Mouse (Mus musculus): ENCODE measurements around the gene Rab1b.
A peak's percentile ranks its signal among the peaks of the same experiment; 100 is the strongest.
"Not testable (repeated sequence)": the region's sequence is repeated elsewhere in the genome, so short reads cannot be mapped to it uniquely, and the experiment has no call there.

Gene Rab1b

DNA sequence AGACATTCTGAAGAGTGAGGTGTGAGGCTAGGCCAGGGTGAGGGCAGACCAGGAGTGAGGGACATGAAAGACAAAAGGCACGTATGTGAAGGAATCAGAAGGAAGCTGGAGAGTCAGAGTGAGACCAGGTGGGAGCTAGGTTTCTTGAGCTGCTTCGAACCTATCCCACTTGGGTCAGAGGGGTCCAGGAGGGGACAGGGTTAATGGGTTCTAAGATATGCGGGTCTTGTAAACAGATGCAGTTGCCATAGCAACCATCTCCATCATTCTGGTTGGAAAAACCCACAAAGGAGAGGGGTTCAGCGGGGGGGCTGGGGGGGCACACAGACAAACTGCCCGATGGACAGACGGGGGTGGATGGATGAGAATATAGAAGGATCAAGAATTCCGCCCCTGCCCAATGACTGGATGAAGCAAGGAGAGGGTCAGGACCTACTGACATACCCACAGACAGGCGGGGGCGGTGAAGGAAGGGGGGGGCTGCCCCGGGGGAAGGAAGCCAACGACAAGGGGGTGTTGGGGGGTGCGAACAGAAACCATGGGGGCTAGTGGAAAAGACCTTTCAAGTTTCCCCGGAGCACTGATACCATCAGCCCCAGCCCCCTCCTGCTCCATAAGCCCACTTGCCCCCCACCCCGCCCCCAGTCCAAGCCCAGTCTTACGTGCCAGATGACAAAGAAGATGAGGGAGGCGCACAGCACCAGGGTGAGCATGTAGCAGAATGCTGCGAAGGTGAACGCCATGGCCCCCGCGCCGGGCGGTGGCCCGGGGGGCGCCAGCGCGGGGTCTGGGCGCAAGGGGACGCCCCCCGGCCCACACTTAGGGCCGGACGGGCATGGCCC is 9.1 kb downstream of the Rab1b start:
- DNase-seq: no peak

DNA sequence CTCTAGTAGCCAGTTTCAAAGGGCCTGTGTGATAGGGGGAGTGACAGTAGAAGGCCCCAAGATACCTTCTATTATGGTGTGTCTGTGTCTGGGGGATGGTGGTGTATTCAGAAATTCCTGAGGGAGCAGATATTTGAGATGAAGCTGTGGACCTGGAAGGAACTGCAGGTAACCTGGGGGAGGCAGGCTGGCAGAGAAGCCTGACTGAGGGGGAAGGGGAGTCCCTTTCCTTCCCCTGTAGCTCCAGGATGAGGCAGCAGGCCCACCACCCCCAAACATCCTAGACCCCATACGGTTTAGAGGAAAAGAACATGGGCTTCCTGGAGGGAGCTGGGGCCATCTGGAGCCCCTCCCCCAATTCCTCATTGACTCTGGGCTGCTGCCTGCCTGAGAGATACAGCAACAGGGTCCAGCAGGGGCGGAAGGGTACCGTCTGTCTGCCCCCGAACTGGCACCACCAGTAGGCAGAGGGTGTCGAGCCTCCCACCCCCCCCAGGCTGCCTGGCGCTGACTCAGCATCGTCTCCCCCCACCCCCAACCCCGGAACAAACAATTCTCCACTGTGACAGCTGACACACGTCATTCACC is 10.9 kb downstream of the Rab1b start:
- DNase-seq: no peak

DNA sequence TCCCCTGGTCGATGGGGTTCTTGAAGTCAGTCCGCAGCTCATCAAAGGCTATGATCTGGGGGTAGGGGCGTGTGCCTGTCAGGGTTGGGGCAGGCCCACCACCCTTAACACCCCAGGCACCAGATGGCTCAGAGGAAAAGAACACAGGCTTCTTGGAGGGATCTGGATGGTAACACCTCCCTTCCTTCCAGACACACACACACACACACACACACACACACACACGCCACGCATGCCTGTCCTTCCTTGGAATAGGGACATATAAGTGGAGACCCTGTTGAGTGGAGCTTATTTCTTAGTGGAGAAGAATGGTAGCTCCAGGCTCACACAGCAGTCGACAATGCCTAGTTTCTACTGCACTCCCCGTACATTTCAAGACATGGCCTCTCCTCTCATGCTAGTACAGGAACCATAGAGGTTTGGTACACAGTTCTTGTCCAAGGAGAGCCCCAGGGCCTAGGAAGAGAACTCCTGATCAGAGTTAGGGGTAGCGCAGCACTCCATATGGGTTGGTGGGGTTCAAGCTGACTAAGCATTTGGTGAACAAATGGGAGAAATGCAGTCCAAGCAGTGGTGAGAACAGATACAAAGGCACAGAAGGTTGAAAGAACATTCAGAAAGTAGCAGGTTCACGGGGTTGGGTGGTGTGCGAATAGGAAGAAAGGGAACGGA is 12.0 kb downstream of the Rab1b start:
- peak in 1 of 2 experiments; percentile 20 for DNase-seq

DNA sequence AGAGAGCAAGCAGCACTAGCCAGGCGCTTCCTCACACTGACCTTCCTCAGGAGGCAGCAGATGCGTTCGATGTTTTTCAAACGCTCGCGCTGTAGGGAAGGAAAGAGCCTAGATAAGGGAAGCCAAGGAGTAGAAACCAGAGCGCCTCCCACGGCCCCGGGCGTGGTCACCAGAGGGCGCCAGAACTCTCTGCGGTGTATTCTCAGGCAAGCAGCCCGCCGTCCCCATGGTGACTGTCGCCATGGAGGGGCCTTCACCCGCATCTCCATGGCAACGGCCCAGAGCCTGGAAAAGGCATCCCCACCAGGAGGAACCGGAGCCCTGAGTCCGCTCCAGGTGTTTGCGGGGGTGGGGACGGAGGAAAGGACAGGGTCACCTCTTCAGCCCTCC is 12.6 kb downstream of the Rab1b start:
- peak; percentile 97 to 98 for DNase-seq

DNA sequence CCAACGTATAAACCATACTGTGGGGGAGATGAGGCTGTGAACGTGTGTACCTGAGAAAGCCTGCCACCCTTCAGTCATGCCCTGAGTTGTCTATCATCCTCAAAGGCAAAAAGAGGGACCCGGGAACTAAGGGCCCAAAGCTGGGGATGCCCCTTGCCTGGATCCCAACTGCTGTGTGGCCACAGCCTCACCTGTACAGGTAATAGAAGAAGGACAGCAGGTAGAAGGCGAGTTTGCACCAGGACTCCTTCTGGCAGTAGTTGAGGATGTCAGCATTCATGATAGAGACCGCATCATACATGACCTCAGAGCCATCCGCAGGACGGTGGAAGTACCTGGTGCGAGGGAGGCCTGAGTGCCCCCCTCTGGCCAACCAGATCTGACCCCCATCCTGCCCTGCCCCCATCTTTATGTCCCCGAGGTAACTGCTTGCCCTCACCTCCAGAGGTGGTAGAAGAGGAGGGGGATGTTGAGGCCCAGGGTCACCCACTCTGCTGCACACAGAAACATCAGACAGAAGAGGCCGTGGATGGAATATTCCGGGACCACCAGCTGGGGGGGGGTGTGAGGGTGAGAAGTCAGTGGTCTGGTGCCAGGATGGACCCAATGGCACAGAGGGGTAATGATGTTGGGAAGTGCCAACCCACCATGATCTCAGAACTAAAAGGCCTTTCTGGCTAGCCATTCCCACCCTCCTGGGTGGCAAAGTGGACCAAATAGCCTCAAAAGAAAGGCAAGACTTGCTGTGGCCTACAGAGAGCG is 13.2 kb downstream of the Rab1b start:
- no peak for DNase-seq

DNA sequence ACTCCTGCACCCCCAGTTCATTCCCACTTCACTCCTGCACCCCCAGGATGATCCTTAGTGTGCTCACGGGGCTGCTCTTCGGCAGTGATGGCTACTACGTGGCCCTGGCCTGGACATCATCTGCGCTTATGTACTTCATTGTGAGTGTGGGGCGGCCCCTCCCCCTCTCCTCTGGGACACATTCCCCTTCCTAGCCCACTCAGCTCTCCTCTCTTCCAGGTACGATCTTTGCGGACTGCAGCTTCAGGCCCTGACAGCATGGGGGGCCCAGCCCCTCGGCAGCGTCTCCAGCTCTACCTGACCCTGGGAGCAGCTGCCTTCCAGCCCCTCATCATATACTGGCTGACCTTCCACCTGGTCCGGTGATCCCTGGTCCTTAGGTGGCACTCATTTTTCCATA is 14.8 kb downstream of the Rab1b start:
- DNase-seq: no peak

DNA sequence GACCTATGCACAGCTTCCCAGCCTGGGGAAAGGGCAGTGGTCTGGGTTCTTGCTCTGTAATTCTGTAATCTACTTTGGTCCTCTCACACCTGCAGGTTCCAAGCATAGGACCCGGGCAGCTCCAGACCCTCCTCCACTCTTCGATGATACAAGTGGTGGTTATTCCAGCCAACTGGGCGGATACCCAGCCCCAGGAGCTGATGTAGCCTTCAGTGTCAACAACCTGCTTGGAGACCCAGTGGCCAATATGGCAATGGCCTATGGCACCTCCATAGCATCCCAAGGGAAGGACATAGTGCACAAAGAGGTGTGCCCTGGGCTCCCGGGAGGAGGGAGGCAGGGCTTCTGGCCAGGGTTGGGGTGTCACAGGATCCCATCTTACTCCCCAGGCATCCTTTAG is 17.5 kb downstream of the Rab1b start:
- no peak for DNase-seq

DNA sequence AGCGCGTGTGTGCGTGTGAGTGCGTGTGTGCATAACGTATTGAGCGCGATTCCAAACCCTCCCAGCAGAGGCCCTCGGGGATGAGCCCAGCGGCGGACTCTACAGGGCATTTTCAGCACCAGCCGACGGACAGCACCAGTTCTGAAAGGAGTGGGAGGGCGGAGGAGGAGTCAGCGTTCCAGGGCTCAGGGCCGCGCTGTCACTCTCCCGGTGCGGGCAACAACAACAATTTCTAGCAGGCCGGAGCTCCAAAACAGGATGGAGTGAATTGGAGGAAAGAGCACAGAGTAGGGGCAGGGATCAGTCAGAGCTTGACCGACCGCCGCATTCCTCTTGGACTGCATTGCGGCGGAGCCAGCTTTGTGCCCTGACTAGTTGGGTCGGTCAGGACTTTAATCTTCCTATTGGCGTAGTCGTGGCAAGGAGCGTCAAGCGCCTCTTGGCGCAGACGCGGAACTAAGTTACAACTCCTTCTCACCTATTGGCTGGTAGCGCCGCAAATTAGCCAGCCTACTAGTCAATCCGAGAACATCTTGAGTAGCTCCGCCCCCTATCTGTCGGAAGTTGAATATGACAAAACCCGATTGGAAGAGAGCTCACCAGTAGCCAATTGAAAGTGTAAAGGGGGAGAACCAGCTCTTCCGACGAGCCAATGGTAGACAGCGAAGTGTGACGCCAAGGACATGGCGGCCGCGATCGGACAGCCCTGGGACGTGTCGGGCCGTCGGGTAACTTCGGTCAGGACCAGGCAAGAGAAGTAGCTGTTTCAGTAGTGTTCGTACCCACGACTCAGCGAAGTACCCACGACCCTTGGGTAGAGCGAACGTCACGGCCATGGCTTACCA is 18.8 kb downstream of the Rab1b start, which contains the start of gene Yif1a:
Yif1a (plus strand) TSS at position 655 of the 845 bp plus-strand sequence.
- DNase-seq: peak; percentile 89 to 94

DNA sequence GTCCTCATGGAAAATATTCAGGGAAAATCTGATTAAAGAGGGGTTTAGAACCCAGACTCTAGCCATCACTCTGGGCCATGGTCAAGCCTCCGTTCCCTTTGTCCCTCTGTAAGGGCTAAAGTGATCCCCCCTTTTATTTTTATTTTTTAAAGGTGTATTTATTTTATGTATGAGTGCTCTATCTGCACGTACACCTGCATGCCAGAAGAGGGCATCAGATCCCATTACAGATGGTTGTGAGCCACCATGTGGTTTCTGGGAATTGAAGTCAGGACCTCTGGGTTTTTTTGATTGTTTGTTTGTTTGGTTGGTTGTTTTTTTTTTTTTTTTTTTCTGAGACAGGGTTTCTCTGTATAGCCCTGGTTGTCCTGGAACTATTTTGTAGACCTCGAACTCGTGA is 20.3 kb downstream of the Rab1b start:
- not testable (repeated sequence) for DNase-seq

DNA sequence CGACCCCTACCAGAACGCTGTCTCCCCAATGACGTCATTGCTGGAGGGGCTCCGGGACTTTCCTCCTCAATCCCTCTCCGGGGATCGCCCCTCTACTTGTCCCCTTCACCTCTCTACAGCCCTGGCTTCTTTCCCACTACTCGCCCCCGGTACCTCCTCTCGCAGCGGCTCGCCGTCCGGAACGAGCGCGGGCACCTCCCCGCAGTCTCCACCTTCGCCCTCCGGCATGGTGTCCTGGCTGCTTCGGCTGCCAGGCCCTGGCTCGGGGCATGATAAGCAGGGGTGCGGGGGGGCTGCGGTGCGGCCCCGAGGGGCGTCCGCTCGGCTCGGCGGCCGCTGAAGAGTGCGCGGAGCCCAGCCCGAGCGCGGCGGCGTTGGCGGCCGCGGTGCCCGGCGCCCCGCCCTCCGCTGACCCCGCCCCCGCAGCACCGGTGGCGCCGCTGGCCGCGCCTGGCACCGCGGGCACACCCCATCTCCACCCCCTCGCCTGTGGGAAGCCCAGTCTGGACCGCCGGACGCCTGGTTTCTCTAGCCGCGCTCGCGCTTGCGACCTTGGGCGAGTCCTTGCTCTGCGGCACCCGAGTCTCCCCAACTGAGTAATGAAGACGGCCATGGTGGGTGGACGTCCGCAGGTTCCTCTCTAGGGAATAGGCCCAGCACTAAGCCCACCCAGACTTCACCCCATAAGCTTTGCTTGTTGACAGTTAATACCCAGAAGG is 21.6 kb downstream of the Rab1b start, which contains the start of gene Tmem151a:
Tmem151a (minus strand) TSS at position 387 of the 719 bp plus-strand sequence.
- DNase-seq: peak; percentile 63 to 75

DNA sequence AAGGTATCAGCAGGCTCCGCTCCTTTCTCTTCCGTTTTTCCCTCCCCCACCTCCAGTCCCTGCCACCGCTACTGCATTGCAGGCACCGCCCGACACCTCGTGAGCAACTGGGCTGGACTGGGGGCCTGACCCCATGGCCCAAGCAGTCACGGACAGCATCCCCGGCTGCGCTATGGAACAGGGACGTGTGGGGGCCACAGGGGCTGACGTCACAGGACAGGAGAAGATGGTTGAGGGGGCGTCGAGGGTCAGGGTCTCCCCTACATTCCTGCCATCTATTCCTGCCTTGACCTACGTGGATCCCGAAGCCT is 22.1 kb downstream of the Rab1b start:
- peak in 1 of 2 experiments; percentile 49 for DNase-seq

DNA sequence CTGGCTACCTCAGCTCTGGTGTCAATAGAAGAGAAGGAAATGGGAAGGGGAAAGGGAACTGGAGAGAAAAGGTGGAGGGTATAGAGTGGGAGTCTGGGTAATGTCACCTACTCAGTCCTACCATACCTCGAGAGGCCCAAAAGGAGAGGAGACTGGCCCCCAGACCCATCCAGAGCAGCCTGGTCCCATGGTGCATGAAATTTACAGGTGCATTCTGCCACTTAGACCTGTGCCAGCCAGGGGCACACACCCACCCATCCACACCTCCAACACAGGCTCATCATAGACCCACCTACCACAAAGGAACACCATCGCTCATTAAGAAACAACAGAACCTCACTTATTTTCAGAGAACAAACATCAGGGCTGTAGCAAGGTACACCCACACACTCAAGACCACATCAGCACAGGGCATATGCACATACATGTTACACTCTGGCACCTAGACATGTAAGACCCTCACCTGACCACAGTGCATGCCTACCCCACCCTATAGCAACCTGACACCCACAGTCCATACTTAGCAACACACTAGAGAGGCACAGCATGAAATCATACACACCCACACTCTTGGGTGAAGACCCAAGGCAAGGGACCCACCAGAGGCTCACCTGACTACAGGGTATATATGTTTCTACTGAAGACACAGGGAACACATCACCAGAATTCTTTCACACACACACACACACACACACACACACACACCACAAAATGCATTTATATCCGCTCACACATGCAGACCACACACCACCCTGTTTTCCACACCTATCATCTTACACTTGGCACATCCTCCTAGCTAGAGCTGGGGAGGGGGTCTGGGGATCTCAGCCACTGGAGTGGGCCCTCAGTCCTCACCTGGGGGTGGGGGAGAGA is 22.7 kb downstream of the Rab1b start:
- DNase-seq: peak in 1 of 2 experiments; percentile 16

DNA sequence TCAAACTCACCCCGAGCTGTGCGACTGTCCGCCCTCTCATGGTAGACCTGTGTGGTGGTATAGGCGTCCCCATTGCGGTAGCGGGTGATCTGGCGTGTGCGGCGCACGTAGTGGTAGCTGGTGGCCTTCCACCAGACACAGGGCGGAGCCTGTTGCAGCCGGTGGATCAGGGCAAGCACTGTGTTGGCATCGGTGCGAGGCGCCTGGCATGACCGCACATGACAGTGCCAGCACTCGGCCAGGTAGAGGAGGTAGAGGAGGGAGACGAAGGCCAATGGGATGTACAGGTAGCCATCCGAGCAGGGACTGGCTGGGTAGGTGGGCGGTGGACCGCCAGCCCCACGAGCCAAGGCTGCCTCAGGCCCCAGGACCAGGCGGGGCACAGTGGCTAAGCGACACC is 24.3 kb downstream of the Rab1b start:
- peak in 1 of 2 experiments; percentile 22 for DNase-seq

DNA sequence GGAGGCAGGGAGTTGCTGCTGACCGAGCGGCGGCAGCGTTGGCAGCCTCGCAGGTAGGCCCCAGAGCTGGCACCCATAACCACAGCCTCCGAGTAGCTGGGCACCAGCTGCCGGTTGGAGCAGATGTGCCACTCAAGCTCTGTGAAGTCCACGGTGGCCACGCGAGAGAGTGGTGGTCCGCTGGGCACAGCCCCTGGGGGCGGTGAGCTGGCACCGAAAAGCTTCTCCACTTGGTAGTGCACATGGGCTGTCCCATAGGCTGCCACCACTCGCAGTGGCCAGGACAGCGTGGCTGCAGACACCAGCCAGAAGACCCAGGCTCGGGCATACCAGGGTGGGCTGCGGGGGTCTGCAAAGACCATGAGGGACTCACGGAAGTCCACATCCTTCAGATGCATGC is 24.9 kb downstream of the Rab1b start:
- no peak for DNase-seq

DNA sequence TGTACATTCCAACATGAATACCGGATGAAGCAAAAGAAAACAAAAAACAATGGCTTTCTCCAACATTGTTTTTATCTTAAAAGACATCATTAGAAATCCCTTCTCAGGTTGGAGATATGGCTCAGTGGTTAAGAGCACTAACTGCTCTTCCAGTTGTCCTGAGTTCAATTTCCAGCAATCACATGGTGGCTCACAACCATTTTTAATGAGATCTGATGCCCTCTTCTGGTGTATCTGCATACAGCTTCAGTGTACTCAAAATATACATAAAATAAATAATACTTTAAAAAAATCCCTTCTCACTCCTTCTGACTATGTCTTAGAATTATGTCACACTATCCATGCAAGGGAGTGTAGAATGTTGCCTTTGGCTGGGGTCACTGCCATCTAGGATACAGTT is 27.6 kb downstream of the Rab1b start:
- DNase-seq: no peak

DNA sequence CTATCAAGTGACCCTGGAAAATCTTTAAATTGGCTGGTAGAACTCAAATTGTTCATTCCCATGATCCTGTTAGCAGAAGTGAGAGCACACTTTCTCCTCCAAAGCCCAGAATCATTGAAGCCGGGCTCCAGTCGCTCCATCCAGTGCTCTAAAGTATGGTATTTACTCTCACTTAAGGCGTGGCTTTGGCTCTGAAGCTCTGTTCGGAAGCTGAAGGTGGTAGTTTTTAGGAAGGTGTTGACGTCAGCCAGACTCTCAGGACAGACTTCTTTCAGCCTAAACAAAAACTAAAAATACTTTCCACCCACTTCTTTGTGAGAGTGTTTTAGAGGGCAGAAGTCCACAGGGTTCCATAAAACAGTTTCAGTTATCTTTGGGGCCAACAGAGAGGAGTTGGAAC is 33.4 kb downstream of the Rab1b start:
- DNase-seq: no peak

DNA sequence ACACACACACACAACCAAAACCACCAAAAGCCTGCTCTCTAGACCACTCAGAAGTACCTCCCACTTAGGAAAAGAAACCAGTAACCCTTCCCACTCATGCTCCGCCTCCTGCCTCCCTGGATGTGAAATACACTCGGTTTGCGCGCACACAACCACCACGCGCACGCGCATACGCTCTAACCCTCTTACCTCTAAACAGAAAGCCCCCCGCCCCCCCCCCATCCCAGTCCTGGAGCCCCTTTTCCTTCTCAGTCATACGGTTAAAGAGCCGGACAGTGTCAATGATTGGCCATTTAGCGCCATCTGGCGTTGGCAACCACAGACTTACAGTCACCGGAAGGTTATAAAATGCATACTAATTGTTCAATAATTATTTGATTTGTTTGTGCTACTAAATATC is 33.8 kb downstream of the Rab1b start:
- peak; percentile 65 to 66 for DNase-seq

DNA sequence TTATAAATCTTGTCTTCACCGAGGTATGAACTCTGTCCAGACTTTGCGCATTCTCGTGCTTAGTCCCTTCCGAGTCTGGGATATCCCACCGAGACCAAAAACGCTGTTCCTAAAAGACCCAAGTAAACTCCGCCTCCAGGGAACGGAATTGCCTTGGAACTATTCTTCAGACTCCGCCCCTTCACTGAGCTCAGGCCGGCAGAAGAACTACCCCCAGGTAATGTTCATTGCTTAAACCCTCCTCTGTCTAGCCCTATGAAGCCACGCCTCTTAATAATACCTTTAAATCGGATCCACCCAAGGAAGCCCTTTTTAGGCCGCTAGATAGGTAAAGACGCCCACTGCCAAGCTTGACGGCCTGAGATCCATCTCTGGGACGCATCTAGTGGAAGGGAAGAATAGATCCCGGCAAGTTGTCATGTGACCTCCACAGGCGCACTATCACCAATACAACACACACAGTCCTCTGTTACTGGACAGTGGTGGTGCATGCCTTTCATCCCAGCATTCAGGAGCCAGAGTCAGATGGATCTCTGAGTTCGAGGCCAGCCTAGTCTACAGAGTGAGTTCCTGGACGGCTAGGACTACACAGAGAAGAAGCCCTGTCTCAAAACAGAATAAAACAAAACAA is 34.4 kb downstream of the Rab1b start:
- no peak for DNase-seq

DNA sequence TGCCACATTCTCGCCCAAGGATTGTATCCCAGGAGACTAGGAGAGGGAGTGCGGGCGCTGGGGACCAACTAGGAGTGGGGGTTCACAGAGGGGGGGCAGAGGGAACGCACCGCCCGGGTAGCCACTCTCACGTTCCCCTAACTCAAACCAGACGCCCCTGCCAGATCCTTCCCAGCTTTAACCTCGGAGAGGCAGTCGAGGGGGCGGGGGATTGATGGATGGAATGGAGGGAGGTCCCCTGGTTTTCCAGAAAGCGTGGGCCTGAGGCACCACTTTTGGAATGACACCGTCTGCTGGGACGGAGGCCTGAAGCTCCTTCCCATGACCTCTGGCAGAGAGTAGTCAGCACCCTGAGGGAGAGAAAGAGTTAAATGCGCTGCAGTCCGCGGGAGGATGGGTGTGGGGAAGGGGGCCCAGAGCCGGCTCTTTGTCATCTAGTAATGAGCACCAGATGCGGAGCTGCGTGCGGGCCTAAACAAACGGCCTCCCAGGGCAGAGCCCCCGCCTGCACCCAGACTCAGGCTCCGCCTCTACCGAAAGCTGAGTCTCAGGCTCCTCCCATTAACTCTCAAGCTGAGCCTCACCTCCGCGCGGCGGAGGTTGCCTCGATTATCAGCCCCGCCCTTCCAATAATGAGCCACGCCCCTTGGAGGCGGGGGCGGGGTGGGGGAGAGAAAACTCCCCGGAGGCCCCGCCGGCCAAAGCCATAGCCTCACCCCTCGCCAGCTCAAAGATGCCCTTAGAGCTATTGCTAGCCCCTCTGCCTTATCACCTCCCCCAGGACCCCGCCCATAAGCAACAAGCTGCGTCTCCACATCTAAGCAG is 35.1 kb downstream of the Rab1b start:
- DNase-seq: no peak
